Mouse (Mus musculus) c-Kit-negative CD71-positive TER-119-positive erythroid progenitor cells, embryonic 14.5 days (primary cell): ENCODE data around the gene Mog.
A peak's percentile ranks its signal among the peaks of the same experiment; 100 is the strongest.
"Not testable (repeated sequence)": the region's sequence is repeated elsewhere in the genome, so short reads cannot be mapped to it uniquely, and the experiment has no call there.

Experiments
- DNase-seq: peaks from one replicate; pipeline ENCODE4 v3.0.0-alpha.2; 2013; ENCODE audit warnings: low read depth, low spot score

Gene Mog

GRCm38 (mm10) chr17:37045611-37046311, 22.6 kb upstream of the Mog start, which contains the start of gene Gabbr1:
TSS of gene Gabbr1 (plus strand) at chr17:37045966.
- no peak for DNase-seq

- no peak for DNase-seq
Measured at GRCm38 (mm10) chr17:37044651-37045244, 21.6 kb upstream of the Mog start.

GRCm38 (mm10) chr17:37039127-37039894, 16.1 kb upstream of the Mog start:
- no peak for DNase-seq

- DNase-seq, result no peak
Measured at GRCm38 (mm10) chr17:37029162-37029561, 6.0 kb upstream of the Mog start.

GRCm38 (mm10) chr17:37028683-37029120, 5.5 kb upstream of the Mog start:
- DNase-seq, result no peak

- DNase-seq, result no peak
Measured at GRCm38 (mm10) chr17:37028212-37028611, 5.0 kb upstream of the Mog start.

- no peak for DNase-seq
Measured at GRCm38 (mm10) chr17:37027486-37027885, 4.3 kb upstream of the Mog start.

GRCm38 (mm10) chr17:37026425-37026824, 3.2 kb upstream of the Mog start:
- DNase-seq, result no peak

- not testable (repeated sequence) for DNase-seq
Measured at GRCm38 (mm10) chr17:37019242-37019641, 4.0 kb downstream of the Mog start.

- DNase-seq, result no peak
Measured at GRCm38 (mm10) chr17:37018328-37018727, 4.9 kb downstream of the Mog start.

GRCm38 (mm10) chr17:37016333-37016732, 6.9 kb downstream of the Mog start:
- no peak for DNase-seq

GRCm38 (mm10) chr17:37012141-37012540, 11.1 kb downstream of the Mog start:
- no peak for DNase-seq

GRCm38 (mm10) chr17:37011719-37012118, 11.5 kb downstream of the Mog start:
- DNase-seq, result no peak

- no peak for DNase-seq
Measured at GRCm38 (mm10) chr17:37009460-37010042, 13.6 kb downstream of the Mog start.

GRCm38 (mm10) chr17:37008161-37008560, 15.0 kb downstream of the Mog start:
- DNase-seq, result no peak

GRCm38 (mm10) chr17:37003366-37003765, 19.8 kb downstream of the Mog start:
- no peak for DNase-seq

- no peak for DNase-seq
Measured at GRCm38 (mm10) chr17:37002364-37003330, 20.6 kb downstream of the Mog start.

GRCm38 (mm10) chr17:37000863-37001262, 22.3 kb downstream of the Mog start, which contains the start of gene Zfp57:
TSS of gene Zfp57 (plus strand) at chr17:37001163.
- DNase-seq, result no peak

GRCm38 (mm10) chr17:36998477-36998876, 24.7 kb downstream of the Mog start:
- DNase-seq, result no peak

- DNase-seq, result peak; percentile 5
Measured at GRCm38 (mm10) chr17:36997033-36997735, 26.0 kb downstream of the Mog start.
